Mouse (Mus musculus) hindbrain, embryonic 15.5 days (tissue): ENCODE measurements at regions not wholly inside any gene's neighbourhood (a gene's known extent, or its start where the extent isn't known, plus 50 kb on each side); places are given as distances from the start of the nearest gene placed in this dataset.

ENCODE experiments used
- ATAC-seq: fragments of 200-750 bp; cut with Nextera tagmentation; 2 replicates; pipeline ENCODE4 v1.8.0; 2017; ENCODE audit warnings: low read depth, moderate number of reproducible peaks, moderate TSS enrichment; ENCODE audit not compliant: low FRiP score
- H3K27ac ChIP-seq: fragments of 300-500 bp; sonication (generic); replicated peaks from 2 replicates; pipeline ENCODE4 v1.5.1; 2015; ENCODE audit warnings: mild to moderate bottlenecking, inconsistent platforms
- H3K27me3 ChIP-seq: fragments of 300-500 bp; sonication (generic); 2 replicates; pipeline ENCODE4 v1.6.1; 2015; ENCODE audit warnings: control low read depth, inconsistent platforms
- H3K36me3 ChIP-seq: fragments of 300-500 bp; sonication (generic); 2 replicates; pipeline ENCODE4 v1.6.1; 2015; ENCODE audit warnings: control low read depth, inconsistent platforms
- H3K4me1 ChIP-seq: fragments of 300-500 bp; sonication (generic); replicated peaks from 2 replicates; pipeline ENCODE4 v1.6.1; 2015; ENCODE audit warnings: control low read depth, inconsistent platforms
- H3K4me2 ChIP-seq: fragments of 300-500 bp; sonication (generic); 2 replicates; pipeline ENCODE4 v1.6.1; 2015; ENCODE audit warnings: moderate library complexity, mild to moderate bottlenecking, inconsistent platforms
- H3K4me3 ChIP-seq: fragments of 300-500 bp; sonication (generic); 2 replicates; pipeline ENCODE4 v1.5.1; 2015; ENCODE audit warnings: mild to moderate bottlenecking, inconsistent platforms
- H3K9ac ChIP-seq: fragments of 300-500 bp; sonication (generic); 2 replicates; pipeline ENCODE4 v1.6.1; 2015; ENCODE audit warnings: inconsistent platforms
- H3K9me3 ChIP-seq: fragments of 300-500 bp; sonication (generic); 2 replicates; pipeline ENCODE4 v1.6.1; 2016; ENCODE audit warnings: control low read depth, inconsistent platforms
- WGBS: fragments of 180-500 bp; shearing (Covaris S2); methylation state at CpG from one replicate; pipeline ENCODE4 v1.1.7; 2015; 5-methylcytosine and 5-hydroxymethylcytosine counted together

DNA sequence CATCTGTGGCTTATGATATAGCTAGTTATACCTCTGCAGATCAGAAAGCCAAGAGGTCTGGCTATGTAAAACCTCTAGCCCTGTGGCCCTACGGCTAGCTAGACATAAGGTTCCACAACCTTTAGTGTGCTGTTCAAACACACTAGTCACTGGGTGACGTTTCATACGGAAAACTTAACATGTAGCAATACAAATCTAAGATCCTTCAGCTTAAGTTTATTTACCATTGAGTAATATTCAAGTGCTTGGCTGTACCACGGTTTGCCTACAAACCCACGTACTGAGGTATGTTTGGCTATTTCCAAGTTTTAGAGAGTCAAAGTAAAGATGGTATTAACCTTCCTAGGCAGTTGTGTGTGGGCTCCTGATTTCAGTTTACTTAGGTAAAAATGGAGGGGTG, 56.5 kb upstream of the Tarsl2 start:
- H3K9me3 ChIP-seq: no peaks in the 10 kb centered on the region
- no peak overlapping the region for H3K27ac ChIP-seq
- H3K4me1 ChIP-seq: 0 out of 2 replicates have a peak, but pooled peaks cover 4% of the 10 kb centered on the region
- no peak overlapping the region for H3K9ac ChIP-seq
- WGBS: 94% methylated on average over 5 of the region's 5 CpGs
- H3K27me3 ChIP-seq: no peaks in the 10 kb centered on the region
- H3K36me3 ChIP-seq: no peaks in the 10 kb centered on the region
- H3K4me2 ChIP-seq: no peak overlapping the region
- no peak overlapping the region for H3K4me3 ChIP-seq
- ATAC-seq: no peak

DNA sequence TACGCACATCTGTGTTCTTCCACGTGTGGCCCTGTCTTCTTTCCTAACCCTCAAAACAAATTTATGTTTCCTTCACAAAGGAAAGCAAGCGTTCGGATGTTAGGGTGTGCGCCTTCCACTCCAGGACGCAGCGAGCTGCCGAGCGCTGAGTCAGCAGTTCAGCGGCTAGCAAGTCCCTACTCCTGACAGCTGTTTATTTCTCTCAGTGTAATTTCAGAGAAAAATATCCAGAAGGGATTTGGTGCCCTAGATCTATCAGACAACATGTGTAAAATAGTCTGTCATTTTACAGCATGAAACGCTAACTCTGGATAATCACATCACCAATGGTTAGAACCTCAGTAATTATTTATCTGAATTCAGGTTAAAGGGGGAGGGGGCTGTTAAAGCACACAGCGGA, 58.3 kb upstream of the Tarsl2 start:
- no peak for ATAC-seq
- Histone ChIP-seq H3K27me3 (no peaks in the 10 kb centered on the region), H3K4me1 (0 out of 2 replicates have a peak, but pooled peaks cover 4% of the 10 kb centered on the region), H3K9me3 (no peaks in the 10 kb centered on the region), H3K4me2 (no peak overlapping the region), H3K27ac (no peak overlapping the region), H3K4me3 (no peak overlapping the region), H3K9ac (no peak overlapping the region), H3K36me3 (no peaks in the 10 kb centered on the region)
- WGBS: 74% methylated on average over 12 of the region's 12 CpGs

DNA sequence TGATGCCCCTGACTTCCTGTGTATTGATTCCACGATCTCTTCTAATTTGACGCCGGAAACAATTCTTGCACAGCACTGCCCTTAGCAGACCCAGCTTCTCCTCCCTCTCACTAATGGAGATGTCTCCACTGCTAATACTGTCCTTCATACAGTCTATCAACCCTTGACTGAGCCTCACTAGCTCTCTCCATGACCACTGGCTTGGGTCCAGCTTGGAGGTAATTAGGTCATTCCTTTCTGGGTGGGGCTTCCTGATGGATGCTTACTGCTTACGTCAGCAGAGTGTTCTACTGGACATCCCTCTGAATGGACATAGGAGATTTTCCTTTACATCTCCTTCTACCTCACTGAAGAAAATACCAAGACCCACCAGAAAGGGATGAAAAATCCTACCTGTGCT, 57.7 kb upstream of the Tjp1 start:
- WGBS: 85% methylated on average over 4 of the region's 4 CpGs
- Histone ChIP-seq H3K4me3 (no peak overlapping the region), H3K4me1 (0 out of 2 replicates have a peak, but pooled peaks cover 4% of the 10 kb centered on the region), H3K9me3 (no peaks in the 10 kb centered on the region), H3K9ac (no peak overlapping the region), H3K36me3 (no peaks in the 10 kb centered on the region), H3K4me2 (no peak overlapping the region), H3K27ac (no peak overlapping the region), H3K27me3 (no peaks in the 10 kb centered on the region)
- ATAC-seq: no peak

DNA sequence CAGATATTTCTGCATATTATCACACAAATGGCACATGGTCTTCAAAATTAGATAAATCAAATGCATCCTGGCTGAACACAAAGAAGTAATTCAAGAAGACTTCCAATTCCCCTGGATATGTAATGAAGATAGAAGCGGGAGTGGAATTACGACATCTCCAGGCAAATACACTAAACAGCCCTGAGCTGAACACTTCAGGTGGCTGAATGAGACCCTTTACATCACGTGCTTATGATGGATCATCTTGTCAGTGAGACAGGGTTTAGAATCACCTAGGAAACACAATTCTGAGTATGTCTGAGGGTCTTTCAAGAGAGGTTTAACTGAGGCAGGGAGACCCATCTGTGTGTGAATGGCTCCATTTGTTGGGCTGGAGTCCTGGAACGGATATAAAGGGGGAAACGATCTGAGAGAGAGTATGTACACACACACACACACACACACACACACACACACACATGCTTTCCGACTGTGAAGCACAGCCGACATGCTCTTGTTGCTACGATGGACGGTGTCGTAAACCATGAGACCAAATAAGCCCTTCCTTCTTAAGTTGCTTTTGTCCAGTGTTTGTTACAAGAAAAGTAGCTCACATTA, 53.5 kb upstream of the Tjp1 start:
- Histone ChIP-seq H3K4me2 (no peak overlapping the region), H3K4me3 (no peak overlapping the region), H3K36me3 (no peaks in the 10 kb centered on the region), H3K9ac (no peak overlapping the region), H3K9me3 (no peaks in the 10 kb centered on the region), H3K4me1 (peaks cover 4% of the 10 kb centered on the region), H3K27me3 (no peaks in the 10 kb centered on the region), H3K27ac (no peak overlapping the region)
- ATAC-seq: peak; percentile 36; the same call in 1 of the 2 replicates
- 49% methylated on average over 10 of the region's 10 CpGs for WGBS
